Mouse (Mus musculus): ENCODE measurements around the gene Pkig. TPM values are rescaled to one million over a fixed set of nuclear protein-coding genes. Genes with fewer than 3 reads are reported as not detected.

The Pkig gene
- polyA plus RNA-seq, 1 experiment from 2014 or later, result 134 TPM

DNA sequence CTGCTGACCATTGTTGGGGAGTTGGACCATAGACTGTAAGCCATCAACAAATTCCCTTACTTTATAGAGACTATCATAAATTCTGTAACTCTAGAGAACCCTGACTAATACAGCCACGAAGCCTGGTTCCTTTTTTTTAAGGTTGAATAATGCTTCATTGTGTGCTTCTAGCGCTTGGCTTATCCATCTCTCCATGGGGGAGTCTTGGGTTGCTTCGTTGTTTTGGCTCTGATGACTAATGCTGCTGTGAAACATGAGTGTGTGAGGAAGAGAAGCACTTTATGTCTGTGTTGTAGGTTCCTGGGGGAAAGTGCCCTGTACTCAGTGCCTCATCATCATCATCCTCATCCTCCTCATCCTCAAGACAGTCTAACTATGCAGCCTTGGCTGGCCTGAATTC, 5.7 kb downstream of the Pkig start:
- H3K9ac ChIP-seq, result no peak overlapping the region
- H3K27ac ChIP-seq, result no peak overlapping the region
- H3K27me3 ChIP-seq, result no peaks in the 10 kb centered on the region
- no peaks in the 10 kb centered on the region for H3K36me3 ChIP-seq
- peaks cover 9% of the 10 kb centered on the region; the same call in 1 of the 2 replicates for H3K4me1 ChIP-seq
- H3K4me2 ChIP-seq, result no peak overlapping the region
- 59% methylated on average over 3 of the region's 3 CpGs for WGBS
- ATAC-seq (ENCODE audit: borderline replicate concordance, extremely low read depth, low FRiP score, low TSS enrichment), result no peak
- H3K9me3 ChIP-seq, result no peaks in the 10 kb centered on the region
- no peak overlapping the region for H3K4me3 ChIP-seq

DNA sequence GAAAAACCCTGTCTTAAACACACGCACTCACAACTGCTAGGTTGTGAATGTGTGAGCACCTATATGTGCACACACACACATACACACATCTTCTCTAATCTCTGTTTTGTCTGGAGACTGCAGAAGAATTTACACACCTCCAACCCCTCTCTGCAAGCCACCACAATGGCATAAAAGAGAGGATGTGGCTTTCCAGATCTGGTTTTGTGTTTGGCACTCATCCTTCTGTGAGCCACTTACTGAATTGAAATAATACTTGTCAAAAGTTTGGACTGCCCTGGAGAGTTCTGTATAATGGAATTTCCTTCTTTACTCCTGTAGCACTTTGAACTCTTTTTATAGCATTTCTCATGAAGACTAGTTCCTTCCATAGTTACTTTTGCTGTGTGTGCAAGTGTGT, 8.9 kb downstream of the Pkig start:
- H3K9ac ChIP-seq, result no peak overlapping the region
- H3K4me3 ChIP-seq, result no peak overlapping the region
- WGBS, result 88% methylated on average over 1 of the region's 1 CpGs
- H3K9me3 ChIP-seq, result no peaks in the 10 kb centered on the region
- H3K4me1 ChIP-seq, result peaks cover 2% of the 10 kb centered on the region; the same call in 1 of the 2 replicates
- no peak overlapping the region for H3K4me2 ChIP-seq
- H3K36me3 ChIP-seq, result no peaks in the 10 kb centered on the region
- ATAC-seq (ENCODE audit: borderline replicate concordance, extremely low read depth, low FRiP score, low TSS enrichment), result no peak
- H3K27ac ChIP-seq, result no peak overlapping the region
- no peaks in the 10 kb centered on the region for H3K27me3 ChIP-seq

DNA sequence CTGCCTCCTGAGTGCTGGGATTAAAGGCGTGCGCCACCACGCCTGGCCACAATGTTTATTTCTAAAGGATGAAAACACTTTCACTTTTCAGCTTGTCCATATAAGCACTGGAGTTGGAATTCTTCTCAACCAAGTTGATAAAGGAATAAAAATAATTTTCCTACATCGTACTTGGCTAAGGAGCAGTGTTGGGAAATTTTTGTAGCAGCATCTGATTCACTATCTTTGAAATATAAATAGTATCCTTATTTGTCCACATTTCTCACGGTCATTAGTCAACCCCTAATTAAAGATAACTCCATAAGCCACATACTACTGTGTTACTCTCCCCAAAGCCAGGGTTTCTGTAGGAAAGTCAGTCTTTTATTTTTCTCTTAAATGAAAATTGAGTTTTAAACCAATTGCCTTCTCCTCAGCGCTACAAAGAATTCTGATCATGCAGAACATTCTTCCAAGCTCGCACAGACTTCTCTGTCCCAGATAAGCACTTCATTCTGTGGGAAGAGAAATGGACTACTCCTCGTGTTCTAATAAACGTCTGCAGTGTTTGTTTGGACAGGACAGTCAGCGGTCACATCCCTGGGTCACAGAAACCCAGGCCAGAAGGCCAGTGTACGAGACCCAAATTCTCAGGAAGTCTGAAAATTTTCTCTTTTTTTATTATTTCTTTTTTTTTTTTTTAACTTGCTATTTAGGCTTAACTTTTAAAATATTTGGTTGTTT, 12.8 kb downstream of the Pkig start:
- no peaks in the 10 kb centered on the region for H3K36me3 ChIP-seq
- no peak overlapping the region for H3K4me3 ChIP-seq
- no peaks in the 10 kb centered on the region for H3K9me3 ChIP-seq
- H3K27me3 ChIP-seq, result no peaks in the 10 kb centered on the region
- no peak for ATAC-seq (ENCODE audit: borderline replicate concordance, extremely low read depth, low FRiP score, low TSS enrichment)
- H3K27ac ChIP-seq, result peak overlapping the region; percentile 69
- peaks cover 25% of the 10 kb centered on the region for H3K4me1 ChIP-seq
- H3K9ac ChIP-seq, result no peak overlapping the region
- WGBS, result 50% methylated on average over 11 of the region's 11 CpGs
- no peak overlapping the region for H3K4me2 ChIP-seq

DNA sequence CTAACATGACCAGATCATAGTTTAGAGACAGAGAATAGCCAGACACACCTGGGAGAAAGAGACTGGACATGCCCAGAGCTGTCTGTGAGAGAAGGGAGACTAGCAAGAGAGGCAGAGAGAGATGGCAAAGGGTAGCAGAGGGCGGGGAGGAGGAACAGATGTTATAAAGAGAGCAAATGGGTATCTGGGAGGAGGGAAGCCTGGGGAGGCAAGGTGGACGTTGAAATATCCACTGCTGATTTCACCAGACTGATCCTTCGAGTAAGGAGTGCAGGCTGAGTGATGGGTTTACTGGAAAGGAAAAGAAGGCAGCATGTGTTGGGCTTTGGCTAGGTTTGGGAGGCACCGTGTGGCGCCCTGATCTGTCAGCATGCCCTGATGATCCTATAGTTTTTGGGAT, 16.2 kb downstream of the Pkig start:
- H3K9ac ChIP-seq, result no peak overlapping the region
- no peak overlapping the region for H3K4me3 ChIP-seq
- H3K9me3 ChIP-seq, result no peaks in the 10 kb centered on the region
- peak overlapping the region; percentile 75; the same call in 1 of the 2 replicates for H3K27ac ChIP-seq
- ATAC-seq (ENCODE audit: borderline replicate concordance, extremely low read depth, low FRiP score, low TSS enrichment), result no peak
- H3K27me3 ChIP-seq, result no peaks in the 10 kb centered on the region
- WGBS, result 58% methylated on average over 5 of the region's 5 CpGs
- no peaks in the 10 kb centered on the region for H3K36me3 ChIP-seq
- H3K4me1 ChIP-seq, result peaks cover 31% of the 10 kb centered on the region
- no peak overlapping the region for H3K4me2 ChIP-seq

DNA sequence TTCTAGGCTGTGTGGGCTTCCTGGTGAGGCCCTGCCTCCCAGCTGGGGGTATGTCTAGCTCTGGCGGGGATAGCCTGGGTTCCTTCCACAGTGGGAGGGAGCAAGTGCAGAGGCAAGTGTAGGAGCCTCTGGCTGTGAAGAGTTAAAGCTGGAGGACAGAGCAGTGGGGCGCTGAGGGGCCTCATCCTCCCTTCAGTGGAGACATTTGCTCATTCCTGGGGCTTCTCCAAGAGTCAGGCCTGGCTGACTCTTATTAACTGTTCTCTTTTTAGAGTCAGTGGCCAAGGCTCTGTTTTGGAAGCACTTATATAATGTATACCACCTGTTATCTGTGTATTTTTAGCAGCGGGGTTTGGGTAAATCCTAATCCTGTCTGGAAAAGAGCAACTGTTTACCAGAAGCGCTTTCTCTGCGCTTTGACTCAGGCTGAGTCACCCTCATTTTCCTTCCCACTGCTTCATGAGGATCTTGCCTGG, 17.0 kb downstream of the Pkig start:
- H3K27ac ChIP-seq, result peak overlapping the region; percentile 75
- H3K4me2 ChIP-seq, result no peak overlapping the region
- WGBS, result 26% methylated on average over 5 of the region's 5 CpGs
- peak; percentile 71 for ATAC-seq (ENCODE audit: borderline replicate concordance, extremely low read depth, low FRiP score, low TSS enrichment)
- peaks cover 31% of the 10 kb centered on the region for H3K4me1 ChIP-seq
- no peaks in the 10 kb centered on the region for H3K36me3 ChIP-seq
- H3K9ac ChIP-seq, result no peak overlapping the region
- no peaks in the 10 kb centered on the region for H3K27me3 ChIP-seq
- no peak overlapping the region for H3K4me3 ChIP-seq
- no peaks in the 10 kb centered on the region for H3K9me3 ChIP-seq

DNA sequence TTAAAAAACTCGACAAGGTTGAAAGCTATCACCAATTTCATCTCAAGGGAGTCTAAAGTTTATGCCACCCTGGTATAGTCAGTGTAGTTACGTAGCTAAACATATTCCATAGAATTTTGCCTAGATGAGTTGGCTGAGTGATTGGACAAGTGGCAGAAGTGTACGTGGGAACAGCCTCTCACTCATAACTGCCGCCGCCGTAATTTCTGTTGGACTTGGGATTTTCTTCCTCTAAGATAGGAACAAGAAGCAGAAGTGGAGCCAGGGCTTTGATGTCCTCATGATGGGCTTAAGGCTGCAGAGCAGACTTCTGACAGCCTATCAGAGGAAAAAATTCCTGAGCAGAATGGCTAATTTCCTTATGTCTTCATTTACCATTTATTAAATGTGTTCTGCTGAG, 17.5 kb downstream of the Pkig start:
- Histone ChIP-seq H3K9ac (no peak overlapping the region), H3K4me2 (no peak overlapping the region), H3K9me3 (no peaks in the 10 kb centered on the region), H3K27me3 (no peaks in the 10 kb centered on the region), H3K36me3 (no peaks in the 10 kb centered on the region), H3K4me3 (no peak overlapping the region), H3K4me1 (peaks cover 31% of the 10 kb centered on the region), H3K27ac (peak overlapping the region; percentile 75)
- 52% methylated on average over 6 of the region's 6 CpGs for WGBS
- no peak for ATAC-seq (ENCODE audit: borderline replicate concordance, extremely low read depth, low FRiP score, low TSS enrichment)

DNA sequence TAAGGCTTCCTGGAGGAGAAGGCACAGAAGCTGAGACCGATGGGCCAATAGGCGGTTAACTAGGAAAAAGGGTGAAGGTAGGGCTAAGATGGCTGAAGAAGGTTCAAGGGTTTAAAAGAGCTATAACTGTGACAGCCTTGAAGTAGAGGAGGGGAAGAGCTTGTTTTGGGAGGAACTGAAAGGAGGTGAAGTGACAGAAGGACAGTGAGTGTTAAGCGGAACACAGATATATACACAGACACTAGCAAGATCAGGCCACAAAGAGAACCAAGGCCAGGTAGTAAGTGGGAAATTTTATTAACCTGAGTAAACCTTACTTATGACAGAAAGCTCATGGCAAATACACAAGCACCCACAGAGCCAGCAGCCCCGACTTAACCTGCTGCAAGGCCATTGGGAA, 18.1 kb downstream of the Pkig start:
- no peak for ATAC-seq (ENCODE audit: borderline replicate concordance, extremely low read depth, low FRiP score, low TSS enrichment)
- Histone ChIP-seq H3K4me2 (no peak overlapping the region), H3K36me3 (no peaks in the 10 kb centered on the region), H3K4me3 (no peak overlapping the region), H3K9me3 (no peaks in the 10 kb centered on the region), H3K9ac (no peak overlapping the region), H3K27me3 (no peaks in the 10 kb centered on the region), H3K27ac (0 out of 2 replicates have a peak overlapping the region, but pooled peaks have one; percentile 75), H3K4me1 (peaks cover 31% of the 10 kb centered on the region)
- 95% methylated on average over 4 of the region's 4 CpGs for WGBS

DNA sequence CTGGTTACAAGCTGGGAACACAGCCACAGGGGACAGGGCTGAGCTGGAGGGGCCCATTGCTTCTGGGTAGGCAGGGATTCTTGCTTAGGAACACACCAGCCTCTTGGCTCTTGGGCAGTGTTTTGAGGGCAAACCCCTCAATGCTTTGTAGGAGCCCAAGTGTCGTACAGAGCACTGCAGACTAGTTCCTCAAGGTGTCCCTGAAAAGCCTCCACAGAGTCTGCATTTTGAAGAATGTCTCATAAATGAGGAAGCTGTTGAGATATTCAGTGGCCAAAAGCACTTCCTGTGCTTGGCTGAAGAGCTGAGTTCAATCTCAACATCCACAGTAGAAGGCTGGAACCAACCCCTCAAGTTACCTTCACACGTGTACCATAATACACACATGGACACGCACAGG, 18.6 kb downstream of the Pkig start:
- Histone ChIP-seq H3K36me3 (no peaks in the 10 kb centered on the region), H3K9me3 (no peaks in the 10 kb centered on the region), H3K4me2 (no peak overlapping the region), H3K27ac (0 out of 2 replicates have a peak overlapping the region, but pooled peaks have one; percentile 75), H3K9ac (no peak overlapping the region), H3K4me3 (no peak overlapping the region), H3K4me1 (peaks cover 31% of the 10 kb centered on the region), H3K27me3 (no peaks in the 10 kb centered on the region)
- 86% methylated on average over 3 of the region's 3 CpGs for WGBS
- ATAC-seq (ENCODE audit: borderline replicate concordance, extremely low read depth, low FRiP score, low TSS enrichment), result no peak

DNA sequence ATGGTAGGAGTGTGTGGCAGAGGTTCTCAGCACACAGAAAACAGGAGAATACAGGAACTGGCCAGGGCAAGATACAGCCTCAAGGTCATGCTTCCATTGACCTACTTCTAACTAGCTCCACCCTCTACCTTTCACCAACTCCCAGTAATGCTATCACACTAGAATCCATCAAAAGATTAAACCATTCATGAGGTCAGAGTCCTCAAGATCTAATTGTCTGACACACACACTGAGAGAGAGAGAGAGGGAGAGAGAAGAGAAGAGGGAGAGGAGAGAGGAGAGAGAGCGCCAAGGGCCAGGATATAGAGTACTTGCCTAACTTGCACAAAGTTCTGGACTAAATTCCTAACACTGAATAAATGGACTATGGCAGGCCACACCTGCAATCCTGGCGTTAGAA, 24.2 kb downstream of the Pkig start:
- H3K36me3 ChIP-seq, result no peaks in the 10 kb centered on the region
- H3K9me3 ChIP-seq, result no peaks in the 10 kb centered on the region
- peaks cover 26% of the 10 kb centered on the region for H3K4me1 ChIP-seq
- H3K4me3 ChIP-seq, result no peak overlapping the region
- no peak overlapping the region for H3K4me2 ChIP-seq
- H3K27me3 ChIP-seq, result no peaks in the 10 kb centered on the region
- 81% methylated on average over 2 of the region's 2 CpGs for WGBS
- no peak overlapping the region for H3K27ac ChIP-seq
- ATAC-seq (ENCODE audit: borderline replicate concordance, extremely low read depth, low FRiP score, low TSS enrichment), result no peak
- H3K9ac ChIP-seq, result no peak overlapping the region

DNA sequence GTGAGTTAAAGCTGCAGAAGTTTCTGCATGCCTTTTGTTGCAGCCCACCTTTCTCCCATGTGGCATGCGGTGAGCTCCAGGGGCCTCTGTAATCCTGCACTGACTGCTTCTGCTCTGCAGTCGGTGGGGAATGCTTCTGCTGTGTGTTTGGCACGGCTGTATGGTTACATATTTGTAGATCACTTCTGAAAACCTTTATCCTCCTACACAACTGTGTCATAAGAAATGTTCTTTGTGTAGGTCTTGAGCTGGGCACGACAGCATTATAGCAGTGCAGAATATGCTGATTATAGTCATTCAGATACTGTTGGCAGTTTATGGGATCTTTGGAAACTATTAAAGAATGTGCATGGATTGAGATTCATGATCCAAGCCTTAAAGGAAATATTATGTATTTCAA, 27.1 kb downstream of the Pkig start:
- Histone ChIP-seq H3K4me2 (peak overlapping the region; percentile 40; the same call in 1 of the 2 replicates), H3K27me3 (no peaks in the 10 kb centered on the region), H3K27ac (peak overlapping the region; percentile 90), H3K4me1 (peaks cover 31% of the 10 kb centered on the region), H3K9ac (no peak overlapping the region), H3K4me3 (no peak overlapping the region), H3K36me3 (no peaks in the 10 kb centered on the region), H3K9me3 (no peaks in the 10 kb centered on the region)
- peak; percentile 8; the same call in 1 of the 2 replicates for ATAC-seq (ENCODE audit: borderline replicate concordance, extremely low read depth, low FRiP score, low TSS enrichment)
- WGBS, result 24% methylated on average over 4 of the region's 4 CpGs

DNA sequence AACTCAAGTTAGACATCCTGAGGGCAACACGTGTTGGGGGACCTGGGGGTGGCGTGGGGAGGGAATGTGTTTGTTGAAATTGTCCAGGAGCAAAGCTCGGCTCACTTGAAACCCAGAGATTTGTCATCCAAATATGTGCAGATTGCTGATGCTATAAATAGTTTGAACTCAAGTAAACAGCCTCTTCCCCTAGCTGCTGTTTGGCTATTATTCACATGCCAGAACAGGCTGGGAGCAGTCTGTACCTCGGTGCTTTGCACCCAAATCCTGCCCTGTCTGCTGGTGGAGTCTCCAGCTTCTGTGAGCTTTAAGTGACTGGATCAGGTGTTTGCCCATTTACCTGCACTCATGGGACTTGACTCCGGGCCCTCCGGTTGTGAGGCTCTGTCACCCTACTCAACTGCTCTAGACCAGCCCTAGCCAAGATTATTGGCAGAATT, 27.6 kb downstream of the Pkig start:
- WGBS, result 24% methylated on average over 6 of the region's 6 CpGs
- H3K27me3 ChIP-seq, result no peaks in the 10 kb centered on the region
- peak overlapping the region; percentile 90 for H3K27ac ChIP-seq
- H3K9me3 ChIP-seq, result no peaks in the 10 kb centered on the region
- H3K4me1 ChIP-seq, result peaks cover 36% of the 10 kb centered on the region
- peak; percentile 80 for ATAC-seq (ENCODE audit: borderline replicate concordance, extremely low read depth, low FRiP score, low TSS enrichment)
- H3K9ac ChIP-seq, result no peak overlapping the region
- no peak overlapping the region for H3K4me3 ChIP-seq
- H3K4me2 ChIP-seq, result peak overlapping the region; percentile 40
- H3K36me3 ChIP-seq, result no peaks in the 10 kb centered on the region

DNA sequence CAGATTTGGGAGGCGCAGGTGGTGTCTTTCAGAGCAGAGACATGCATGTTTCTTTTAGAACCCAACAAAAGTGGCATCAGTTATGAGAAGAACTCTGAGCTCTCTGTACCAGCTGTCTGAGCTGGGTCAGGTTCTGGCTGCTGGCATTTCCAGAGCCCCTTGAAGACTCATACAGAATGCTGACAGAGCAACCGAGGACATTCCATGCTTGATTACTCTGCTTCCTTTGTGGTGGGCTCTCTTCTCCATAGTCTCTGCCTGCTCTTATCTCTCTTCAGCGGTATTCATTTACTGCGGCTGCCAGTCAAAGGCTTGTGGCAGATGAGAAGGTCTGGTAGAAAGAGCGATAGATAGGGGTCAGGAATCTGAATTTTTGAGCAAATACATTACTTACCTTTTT, 28.0 kb downstream of the Pkig start:
- Histone ChIP-seq H3K27ac (peak overlapping the region; percentile 90), H3K27me3 (no peaks in the 10 kb centered on the region), H3K4me1 (peaks cover 39% of the 10 kb centered on the region), H3K4me2 (peak overlapping the region; percentile 40), H3K9me3 (no peaks in the 10 kb centered on the region), H3K9ac (peak overlapping the region; percentile 21; the same call in 1 of the 2 replicates), H3K36me3 (no peaks in the 10 kb centered on the region), H3K4me3 (no peak overlapping the region)
- WGBS, result 47% methylated on average over 5 of the region's 5 CpGs
- ATAC-seq (ENCODE audit: borderline replicate concordance, extremely low read depth, low FRiP score, low TSS enrichment), result peak; percentile 38; the same call in 1 of the 2 replicates

Data from lung, embryonic 15.5 days (tissue).